Mouse (Mus musculus): ENCODE data around the gene Cyp2b13.
"Not testable (repeated sequence)": the region's sequence is repeated elsewhere in the genome, so short reads cannot be mapped to it uniquely, and the experiment has no call there.

Cyp2b13 gene

DNA sequence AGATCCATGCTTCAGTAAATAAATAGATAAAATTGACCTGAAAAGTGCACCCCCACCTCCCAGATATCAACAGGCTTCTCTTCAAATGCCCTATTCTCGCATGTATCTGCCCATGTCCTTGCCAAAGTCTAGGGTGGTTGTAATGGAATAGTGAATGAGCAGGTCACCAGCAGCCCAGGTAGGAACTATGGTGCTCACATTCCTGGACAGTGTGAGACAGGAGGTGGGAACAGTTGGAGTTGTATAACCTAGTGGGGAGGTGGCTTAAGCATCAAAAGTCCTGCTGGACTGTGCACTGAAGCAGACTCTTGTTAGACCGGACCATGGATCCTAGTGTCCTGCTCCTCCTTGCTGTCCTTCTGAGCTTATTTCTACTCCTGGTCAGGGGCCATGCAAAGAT is at the start of gene Cyp2b13:
Cyp2b13 (plus strand) TSS at position 301 of the 400 bp plus-strand sequence.
- not testable (repeated sequence) for DNase-seq (ENCODE audit: low read depth in 2 of 2, low spot score in 2 of 2)

DNA sequence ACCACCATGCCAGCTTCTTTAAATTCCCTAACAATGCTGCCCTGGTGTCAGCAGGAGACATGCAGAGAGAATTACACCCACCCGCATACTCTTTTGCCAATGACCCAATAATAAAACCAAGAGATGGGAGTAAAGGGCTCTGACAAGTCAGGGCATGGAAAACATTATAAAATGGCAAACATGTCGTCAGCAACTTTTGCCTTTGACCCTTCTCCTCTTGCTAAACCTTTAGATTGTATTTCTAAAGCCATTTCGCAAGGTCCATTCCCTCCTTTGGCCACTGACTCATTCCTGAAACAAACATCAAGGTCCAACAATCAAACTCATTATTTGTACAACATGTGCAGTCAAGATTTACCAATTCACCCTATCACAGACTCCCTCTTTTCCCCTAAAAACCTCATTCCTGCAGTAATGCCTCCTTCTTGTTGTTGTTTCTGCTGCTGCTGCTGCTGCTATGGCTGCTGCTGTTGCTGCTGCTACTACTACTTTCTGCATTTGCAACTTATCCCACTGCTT is 41.4 kb upstream of the Cyp2b13 start:
- DNase-seq (ENCODE audit: low read depth in 2 of 2, low spot score in 2 of 2): not testable (repeated sequence)

DNA sequence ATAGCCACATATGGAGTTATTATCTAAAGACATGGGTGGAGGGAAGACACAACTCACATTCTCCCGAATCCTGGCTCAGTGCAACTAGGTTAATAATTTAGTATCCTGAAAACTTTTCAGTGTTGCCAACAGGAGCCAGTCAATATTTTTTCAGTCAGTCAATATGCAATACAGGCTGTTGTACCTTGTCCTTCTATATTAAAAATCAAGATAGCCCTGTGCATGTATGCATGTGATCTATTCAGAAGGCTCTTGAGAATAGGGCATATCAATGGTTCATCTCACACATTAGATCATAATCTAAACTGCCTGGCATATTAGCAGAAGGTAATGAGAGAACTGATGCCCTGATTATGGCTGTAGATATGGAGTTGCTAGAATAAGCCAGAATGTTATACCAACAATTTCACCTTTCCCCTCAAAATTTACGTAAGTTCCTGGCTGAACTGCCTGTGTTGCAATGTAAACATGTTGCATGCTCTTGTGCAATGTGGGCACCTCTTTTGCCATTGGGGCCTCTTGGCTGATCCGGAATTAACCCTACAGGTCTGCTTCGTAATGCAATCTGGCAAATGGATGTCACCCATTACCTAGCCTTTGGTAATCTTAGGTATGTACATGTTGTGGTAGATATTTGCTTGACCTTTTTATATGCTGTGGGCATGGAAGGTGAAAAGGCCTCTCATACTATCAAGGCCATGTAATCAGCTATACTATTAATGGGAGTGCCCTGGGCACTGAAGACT is 6.2 kb upstream of the Cyp2b13 start:
- not testable (repeated sequence) for DNase-seq (ENCODE audit: low read depth in 2 of 2, low spot score in 2 of 2)

DNA sequence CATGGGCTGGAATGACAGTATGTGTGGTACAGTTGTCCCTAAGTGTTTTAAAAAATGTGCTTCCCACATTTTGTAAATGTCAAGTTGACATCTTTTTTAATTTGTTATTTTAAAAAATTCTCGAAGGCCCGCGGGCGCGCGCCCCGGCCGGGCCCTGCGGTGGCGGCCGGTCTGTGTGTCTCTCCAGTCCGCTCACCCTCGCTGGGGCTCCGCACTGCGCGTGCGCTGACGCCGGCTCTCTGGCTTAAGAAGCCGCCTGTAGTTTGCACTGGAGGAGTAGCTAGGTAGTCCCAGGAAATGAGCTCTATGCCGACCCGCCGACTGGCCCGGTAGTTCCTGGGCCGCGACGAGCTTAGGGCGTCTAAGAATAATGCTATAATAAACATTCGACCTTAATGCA is 10.4 kb downstream of the Cyp2b13 start:
- DNase-seq (ENCODE audit: low read depth in 2 of 2, low spot score in 2 of 2): not testable (repeated sequence)

DNA sequence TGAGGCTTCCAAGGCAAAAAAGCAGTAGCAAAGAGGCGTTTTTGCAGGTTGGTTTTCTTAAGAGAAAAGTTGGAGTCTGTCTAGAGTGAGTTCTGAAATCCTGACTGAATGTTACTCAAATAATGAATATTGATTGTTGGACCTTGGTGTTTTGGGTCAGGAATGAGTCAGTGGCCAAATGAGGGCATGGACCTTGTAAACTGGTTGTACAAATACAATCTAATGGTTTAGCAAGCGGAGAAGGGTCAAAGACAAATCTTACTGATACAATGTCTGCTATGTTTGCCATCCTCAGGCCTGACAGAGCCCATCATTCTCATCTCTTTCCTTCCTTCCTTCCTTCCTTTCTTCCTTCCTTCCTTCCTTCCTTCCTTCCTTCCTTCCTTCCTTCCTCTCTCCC is 21.3 kb downstream of the Cyp2b13 start:
- no peak for DNase-seq (ENCODE audit: low read depth in 2 of 2, low spot score in 2 of 2)

DNA sequence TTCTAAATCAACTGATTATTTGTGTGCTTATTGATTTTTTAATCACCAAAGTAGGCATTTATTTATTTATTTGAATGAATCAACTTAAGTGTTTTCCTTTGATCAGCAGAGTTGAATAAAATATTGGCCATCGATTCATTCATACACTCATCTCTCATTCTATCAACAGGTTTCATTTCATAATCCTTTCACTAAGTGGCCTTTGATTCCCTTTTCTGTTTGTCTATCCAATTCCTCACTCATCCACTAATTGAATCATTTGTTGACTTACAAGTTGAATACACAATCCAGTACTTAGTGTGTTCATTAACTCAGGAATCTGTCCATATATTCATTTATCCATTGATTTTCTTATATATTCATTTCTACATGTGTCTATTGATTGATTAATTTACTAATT is 26.1 kb downstream of the Cyp2b13 start:
- DNase-seq (ENCODE audit: low read depth in 2 of 2, low spot score in 2 of 2): no peak

DNA sequence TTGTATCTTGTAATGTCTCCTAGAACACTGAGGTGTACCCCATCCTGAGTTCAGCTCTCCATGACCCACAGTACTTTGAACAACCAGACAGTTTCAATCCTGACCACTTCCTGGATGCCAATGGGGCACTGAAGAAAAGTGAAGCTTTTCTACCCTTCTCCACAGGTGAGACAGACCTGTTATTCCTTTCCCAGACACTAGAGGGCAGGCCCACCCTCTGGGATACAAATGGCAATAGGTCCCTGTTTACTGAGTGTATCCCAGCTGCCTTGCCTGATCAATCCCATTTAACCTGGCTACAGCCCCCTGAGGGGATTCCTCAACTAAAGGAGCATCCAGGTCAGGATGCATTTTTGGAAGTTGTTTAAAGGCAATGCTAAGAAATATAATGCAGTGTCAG is 27.3 kb downstream of the Cyp2b13 start:
- DNase-seq (ENCODE audit: low read depth in 2 of 2, low spot score in 2 of 2): not testable (repeated sequence)

DNA sequence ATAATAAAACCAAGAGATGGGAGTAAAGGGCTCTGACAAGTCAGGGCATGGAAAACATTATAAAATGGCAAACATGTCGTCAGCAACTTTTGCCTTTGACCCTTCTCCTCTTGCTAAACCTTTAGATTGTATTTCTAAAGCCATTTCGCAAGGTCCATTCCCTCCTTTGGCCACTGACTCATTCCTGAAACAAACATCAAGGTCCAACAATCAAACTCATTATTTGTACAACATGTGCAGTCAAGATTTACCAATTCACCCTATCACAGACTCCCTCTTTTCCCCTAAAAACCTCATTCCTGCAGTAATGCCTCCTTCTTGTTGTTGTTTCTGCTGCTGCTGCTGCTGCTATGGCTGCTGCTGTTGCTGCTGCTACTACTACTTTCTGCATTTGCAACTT is 78.3 kb downstream of the Cyp2b13 start:
- DNase-seq (ENCODE audit: low read depth in 2 of 2, low spot score in 2 of 2): not testable (repeated sequence)

DNA sequence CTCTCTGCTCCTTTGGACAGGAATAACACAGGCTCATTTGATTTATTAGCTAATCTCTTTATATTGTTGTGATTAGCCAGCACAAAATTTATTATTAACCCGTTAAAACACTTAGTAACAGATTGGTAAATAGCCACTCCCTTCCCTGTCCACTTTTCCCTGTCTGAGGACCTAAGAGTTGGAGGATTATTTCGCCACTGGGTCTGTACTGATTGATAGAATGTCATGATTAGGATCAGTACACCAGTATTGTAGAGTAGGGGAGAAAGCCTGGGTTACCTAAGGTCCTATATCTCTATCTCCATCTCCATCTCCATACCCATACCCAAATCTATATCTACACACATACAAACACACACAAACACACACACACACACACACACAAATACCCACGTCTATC is 82.4 kb downstream of the Cyp2b13 start:
- DNase-seq (ENCODE audit: low read depth in 2 of 2, low spot score in 2 of 2): not testable (repeated sequence)

Data from CD8-positive naive resting alpha-beta T cell, adult 2 months (primary cell).